Mouse (Mus musculus) urinary bladder, postnatal 10 days (tissue): ENCODE data around the gene Gps2.

Experiments
- DNase-seq: peaks from one replicate; pipeline ENCODE4 v3.0.0; 2022; ENCODE audit warnings: low spot score

The Gps2 gene

GRCm38 (mm10) chr11:69886907-69887635 is 26.6 kb upstream of the Gps2 start:
- no peak for DNase-seq

- DNase-seq, result no peak
Observed at GRCm38 (mm10) chr11:69891482-69891881, 22.2 kb upstream of the Gps2 start.

GRCm38 (mm10) chr11:69894671-69895070 is 19.0 kb upstream of the Gps2 start:
- DNase-seq, result no peak

GRCm38 (mm10) chr11:69895291-69895690 is 18.4 kb upstream of the Gps2 start, which contains the start of gene Acap1:
Acap1 (minus strand) TSS chr11:69895539.
- no peak for DNase-seq

GRCm38 (mm10) chr11:69899870-69900269 is 13.8 kb upstream of the Gps2 start:
- DNase-seq, result no peak

GRCm38 (mm10) chr11:69900471-69901405 is 12.9 kb upstream of the Gps2 start, which contains the start of the genes 2810408A11Rik and Neurl4:
2810408A11Rik (minus strand) TSS chr11:69900987.
Neurl4 (plus strand) TSS chr11:69901072.
- no peak for DNase-seq

GRCm38 (mm10) chr11:69901406-69901846 is 12.3 kb upstream of the Gps2 start:
- peak; percentile 84 for DNase-seq

- DNase-seq, result no peak
Observed at GRCm38 (mm10) chr11:69901993-69902392, 11.7 kb upstream of the Gps2 start.

GRCm38 (mm10) chr11:69902972-69903371 is 10.7 kb upstream of the Gps2 start:
- DNase-seq, result no peak

- DNase-seq, result no peak
Observed at GRCm38 (mm10) chr11:69904311-69904710, 9.4 kb upstream of the Gps2 start.

GRCm38 (mm10) chr11:69908645-69909044 is 5.0 kb upstream of the Gps2 start:
- DNase-seq, result no peak

GRCm38 (mm10) chr11:69909174-69909573 is 4.5 kb upstream of the Gps2 start:
- no peak for DNase-seq

GRCm38 (mm10) chr11:69910177-69910576 is 3.5 kb upstream of the Gps2 start:
- DNase-seq, result no peak

GRCm38 (mm10) chr11:69910781-69911560 is 2.7 kb upstream of the Gps2 start:
- no peak for DNase-seq

GRCm38 (mm10) chr11:69911701-69912100 is 2.0 kb upstream of the Gps2 start:
- DNase-seq, result no peak

GRCm38 (mm10) chr11:69912716-69913530 is 765 bp upstream of the Gps2 start:
- DNase-seq, result no peak

GRCm38 (mm10) chr11:69914372-69914764 is 680 bp downstream of the Gps2 start:
- no peak for DNase-seq

GRCm38 (mm10) chr11:69914917-69915430 is 1.3 kb downstream of the Gps2 start:
- DNase-seq, result no peak

- no peak for DNase-seq
Observed at GRCm38 (mm10) chr11:69915667-69916627, 2.3 kb downstream of the Gps2 start.
